Mouse (Mus musculus) hindbrain, embryonic 15.5 days (tissue): ENCODE measurements around the gene Gm3411. TPM values are rescaled to one million over a fixed set of nuclear protein-coding genes. Genes with fewer than 3 reads are reported as not detected.
A peak's percentile ranks its signal among the peaks of the same experiment; 100 is the strongest.
"Not testable (repeated sequence)": the region's sequence is repeated elsewhere in the genome, so short reads cannot be mapped to it uniquely, and the experiment has no call there.

ENCODE experiments used
- ATAC-seq: fragments of 200-750 bp; cut with Nextera tagmentation; 2 replicates; pipeline ENCODE4 v1.8.0; 2017; ENCODE audit warnings: low read depth, moderate number of reproducible peaks, moderate TSS enrichment; ENCODE audit not compliant: low FRiP score
- H3K27ac ChIP-seq: fragments of 300-500 bp; sonication (generic); replicated peaks from 2 replicates; pipeline ENCODE4 v1.5.1; 2015; ENCODE audit warnings: mild to moderate bottlenecking, inconsistent platforms
- H3K27me3 ChIP-seq: fragments of 300-500 bp; sonication (generic); 2 replicates; pipeline ENCODE4 v1.6.1; 2015; ENCODE audit warnings: control low read depth, inconsistent platforms
- H3K36me3 ChIP-seq: fragments of 300-500 bp; sonication (generic); 2 replicates; pipeline ENCODE4 v1.6.1; 2015; ENCODE audit warnings: control low read depth, inconsistent platforms
- H3K4me1 ChIP-seq: fragments of 300-500 bp; sonication (generic); replicated peaks from 2 replicates; pipeline ENCODE4 v1.6.1; 2015; ENCODE audit warnings: control low read depth, inconsistent platforms
- H3K4me2 ChIP-seq: fragments of 300-500 bp; sonication (generic); 2 replicates; pipeline ENCODE4 v1.6.1; 2015; ENCODE audit warnings: moderate library complexity, mild to moderate bottlenecking, inconsistent platforms
- H3K4me3 ChIP-seq: fragments of 300-500 bp; sonication (generic); 2 replicates; pipeline ENCODE4 v1.5.1; 2015; ENCODE audit warnings: mild to moderate bottlenecking, inconsistent platforms
- H3K9ac ChIP-seq: fragments of 300-500 bp; sonication (generic); 2 replicates; pipeline ENCODE4 v1.6.1; 2015; ENCODE audit warnings: inconsistent platforms
- H3K9me3 ChIP-seq: fragments of 300-500 bp; sonication (generic); 2 replicates; pipeline ENCODE4 v1.6.1; 2016; ENCODE audit warnings: control low read depth, inconsistent platforms
- WGBS: fragments of 180-500 bp; shearing (Covaris S2); methylation state at CpG from one replicate; pipeline ENCODE4 v1.1.7; 2015; 5-methylcytosine and 5-hydroxymethylcytosine counted together
- polyA plus RNA-seq: library from polyadenylated mRNA; unstranded; fragments of >200 nt; fragmentation: Nextera tagmentation; extraction: Ambion mirVana; gene quantifications from 2 replicates; pipeline ENCODE4 v1.2.1, GENCODE M21; 2015

The Gm3411 gene
- polyA plus RNA-seq, result 8.1 and 8.2 TPM in 2 replicates

GRCm38 (mm10) chr14:6286931-6287715, at the start of gene Gm3411:
Gene Gm3411 (minus strand): TSS chr14:6287250.
- peak within 1 kb of the TSS; percentile 67 for H3K4me2 ChIP-seq
- not testable (repeated sequence) for ATAC-seq, H3K36me3 ChIP-seq, H3K4me1 ChIP-seq, H3K27me3 ChIP-seq, H3K9me3 ChIP-seq
- peak within 1 kb of the TSS; percentile 60 for H3K4me3 ChIP-seq
- under 1% methylated on average over 45 of the region's 57 CpGs for WGBS
- H3K9ac ChIP-seq, result peak within 1 kb of the TSS; percentile 61
- peak within 1 kb of the TSS; percentile 61 for H3K27ac ChIP-seq

GRCm38 (mm10) chr14:6304743-6305142, 17.7 kb upstream of the Gm3411 start, which contains the start of gene Gm21103:
Gene Gm21103 (minus strand): TSS chr14:6304843.
- H3K9me3 ChIP-seq, H3K27ac ChIP-seq, H3K4me3 ChIP-seq, H3K4me1 ChIP-seq, ATAC-seq, H3K4me2 ChIP-seq, H3K27me3 ChIP-seq, H3K36me3 ChIP-seq, H3K9ac ChIP-seq: not testable (repeated sequence)
- 80% methylated on average over 2 of the region's 2 CpGs for WGBS

GRCm38 (mm10) chr14:6219192-6219591, 67.9 kb downstream of the Gm3411 start, which contains the start of gene Gm21560:
Gene Gm21560 (minus strand): TSS chr14:6219292.
- not testable (repeated sequence) for H3K4me1 ChIP-seq, H3K4me2 ChIP-seq, H3K27ac ChIP-seq, H3K9me3 ChIP-seq, H3K27me3 ChIP-seq, ATAC-seq, H3K9ac ChIP-seq, H3K4me3 ChIP-seq, H3K36me3 ChIP-seq
- WGBS, result 71% methylated on average over 2 of the region's 2 CpGs

Other genes starting within 250 kb of the Gm3411 start
- not detected in 2 replicates for gene Gm6337, start 229.0 kb downstream of the Gm3411 start, polyA plus RNA-seq
- gene Gm8206, start 193.3 kb downstream of the Gm3411 start, polyA plus RNA-seq, result 6.7 and 7.0 TPM in 2 replicates
- gene Gm3468, start 178.6 kb downstream of the Gm3411 start, polyA plus RNA-seq, result 3.8 and 5.8 TPM in 2 replicates
- gene Gm3476, start 161.4 kb downstream of the Gm3411 start, polyA plus RNA-seq, result not detected in 2 replicates
- gene Gm21560, start 68.0 kb downstream of the Gm3411 start, polyA plus RNA-seq, result 0.08 TPM in 1 of 2 replicates, not detected in the other
- gene Gm21103, start 17.6 kb upstream of the Gm3411 start, polyA plus RNA-seq, result not detected in 2 replicates
- not detected in 2 replicates for gene Gm3618, start 56.4 kb upstream of the Gm3411 start, polyA plus RNA-seq
- 0.16 TPM in 1 of 2 replicates, not detected in the other for gene Gm16440, start 103.1 kb upstream of the Gm3411 start, polyA plus RNA-seq
- 6.2 and 8.0 TPM in 2 replicates for gene Gm3591, start 125.2 kb upstream of the Gm3411 start, polyA plus RNA-seq
- not detected in 2 replicates for gene Gm3594, start 157.4 kb upstream of the Gm3411 start, polyA plus RNA-seq